24 mouse cellular contexts compared by ENCODE assay signal in genomic region chr17:29579579-29580126, GRCm38 (mm10). TPM values are rescaled to one million over a fixed set of nuclear protein-coding genes. Genes with fewer than 3 reads are reported as not detected.
DNase-seq lines count a peak whose midpoint lies in the region; ATAC-seq and TF ChIP-seq lines count a peak whose summit lies in the region.
"Had no signal": no experiment of that assay in that cellular context is flagged by ENCODE, and none has a peak within 500 bp of the region (broad histone marks: within the 10 kb centered on the region; RNA-seq: fewer than 3 reads in every experiment).

No protein-coding gene starts in this region.

- peaks cover 40% of the 10 kb centered on the region for H3K36me3 ChIP-seq in kidney, embryonic 16.5 days (ENCODE audit: insufficient read depth, low read length)
- H3K36me3 ChIP-seq in lung, embryonic 15.5 days = peaks cover 40% of the 10 kb centered on the region
- no peaks in the 10 kb centered on the region for H3K36me3 ChIP-seq in stomach, embryonic 16.5 days (ENCODE audit: control insufficient read depth, insufficient read depth, low read length)

- no peaks in the 10 kb centered on the region for H3K27me3 ChIP-seq in kidney, embryonic 16.5 days (ENCODE audit: insufficient read depth, low read length)
- H3K27me3 ChIP-seq in lung, embryonic 15.5 days = no peaks in the 10 kb centered on the region
- no peaks in the 10 kb centered on the region for H3K27me3 ChIP-seq in stomach, embryonic 16.5 days (ENCODE audit: control insufficient read depth, insufficient read depth, low read length)
- H3K27me3 ChIP-seq: embryonic facial prominence, embryonic 15.5 days; limb, embryonic 12.5 days; midbrain, embryonic 13.5 days; neural tube, embryonic 13.5 days; Patski had no signal

- H3K27ac ChIP-seq in kidney, embryonic 16.5 days (ENCODE audit: low read length) = no peak overlapping the region
- H3K27ac ChIP-seq in lung, embryonic 15.5 days = peak overlapping the region; percentile 76
- no peak overlapping the region; the same call in 1 of the 2 replicates for H3K27ac ChIP-seq in stomach, embryonic 16.5 days (ENCODE audit: low read length)
- H3K27ac ChIP-seq: embryonic facial prominence, embryonic 15.5 days; limb, embryonic 12.5 days; liver, embryonic 14.5 days; midbrain, embryonic 13.5 days; neural tube, embryonic 13.5 days had no signal

- intact Hi-C loops in heart, postnatal 25 days (cut with DNase I) = no loop called here

- no peak for ATAC-seq in kidney, embryonic 16.5 days (ENCODE audit: low FRiP score, low TSS enrichment)
- ATAC-seq in lung, embryonic 15.5 days (ENCODE audit: borderline replicate concordance, extremely low read depth, low FRiP score, low TSS enrichment) = no peak; the same call in 1 of the 2 replicates
- ATAC-seq in stomach, embryonic 16.5 days (ENCODE audit: insufficient read depth, low FRiP score) = peak; percentile 56; the same call in 1 of the 2 replicates
- ATAC-seq: CD4-positive, CD25-positive, alpha-beta regulatory T cell, adult 4 months; forebrain, postnatal 0 days; midbrain, embryonic 13.5 days; Patski had no signal

- 90% methylated on average over 4 of the region's 4 CpGs for WGBS in kidney, embryonic 16.5 days
- WGBS in lung, embryonic 15.5 days = 53% methylated on average over 4 of the region's 4 CpGs
- WGBS in lung, adult 2 months = 60% methylated on average over 4 of the region's 4 CpGs
- WGBS in stomach, embryonic 16.5 days = 69% methylated on average over 4 of the region's 4 CpGs

- no peak for TF ChIP-seq CTCF in lung, adult 2 months (IDR thresholded peaks at IDR 0.05; ENCODE audit: insufficient read depth, low read length)

- no peaks in the 10 kb centered on the region for H3K4me1 ChIP-seq in kidney, embryonic 16.5 days (ENCODE audit: insufficient read depth, low read length)
- H3K4me1 ChIP-seq in lung, embryonic 15.5 days = no peaks in the 10 kb centered on the region
- no peaks in the 10 kb centered on the region for H3K4me1 ChIP-seq in lung, adult 2 months (ENCODE audit: control insufficient read depth, insufficient read depth, low read length)
- H3K4me1 ChIP-seq in stomach, embryonic 16.5 days (ENCODE audit: control insufficient read depth, insufficient read depth, low read length) = no peaks in the 10 kb centered on the region
- H3K4me1 ChIP-seq: limb, embryonic 12.5 days; midbrain, embryonic 13.5 days; neural tube, embryonic 13.5 days had no signal

- no peaks in the 10 kb centered on the region for H3K9me3 ChIP-seq in kidney, embryonic 16.5 days (ENCODE audit: low read length)
- no peaks in the 10 kb centered on the region for H3K9me3 ChIP-seq in lung, embryonic 15.5 days
- H3K9me3 ChIP-seq in stomach, embryonic 16.5 days (replicated peaks; ENCODE audit: control insufficient read depth, low read length) = no peaks in the 10 kb centered on the region
- H3K9me3 ChIP-seq: embryonic facial prominence, embryonic 15.5 days; limb, embryonic 12.5 days; midbrain, embryonic 13.5 days; neural tube, embryonic 13.5 days had no signal

- no peak for TF ChIP-seq POLR2A in lung, adult 2 months (IDR thresholded peaks at IDR 0.05; ENCODE audit: borderline replicate concordance, extremely low read depth, low read depth, low read length)

- peak; percentile 61 for DNase-seq in kidney, adult 11 months
- no peak for DNase-seq in lung, adult 2 months
- peak; percentile 44 to 56 for DNase-seq in kidney, postnatal 25 days
- no peak for DNase-seq in heart, postnatal 25 days (ENCODE audit: low spot score)
- no peak for DNase-seq in adrenal gland, adult 18-20 months (ENCODE audit: low spot score in 2 of 2)
- DNase-seq: adrenal gland, postnatal 10 days; cerebellum, adult 9-11 months; forebrain, postnatal 0 days; gastrocnemius, postnatal 36 days; right cerebral cortex, adult 18-20 months; thymus, adult 18-20 months had no signal

- no peak overlapping the region for H3K4me3 ChIP-seq in kidney, embryonic 16.5 days (ENCODE audit: low read length)
- H3K4me3 ChIP-seq in lung, embryonic 15.5 days = no peak overlapping the region
- no peak overlapping the region for H3K4me3 ChIP-seq in lung, adult 2 months (replicated peaks; ENCODE audit: extremely low read depth, low read depth, low read length)
- no peak overlapping the region for H3K4me3 ChIP-seq in stomach, embryonic 16.5 days (replicated peaks; ENCODE audit: low read length)
- H3K4me3 ChIP-seq: embryonic facial prominence, embryonic 15.5 days; limb, embryonic 12.5 days; midbrain, embryonic 13.5 days; neural tube, embryonic 13.5 days had no signal

- no peak overlapping the region for H3K4me2 ChIP-seq in kidney, embryonic 16.5 days (replicated peaks; ENCODE audit: low read depth, low read length)
- H3K4me2 ChIP-seq in lung, embryonic 15.5 days = no peak overlapping the region
- no peak overlapping the region for H3K4me2 ChIP-seq in stomach, embryonic 16.5 days (ENCODE audit: low read depth, low read length)
- H3K4me2 ChIP-seq: embryonic facial prominence, embryonic 15.5 days; limb, embryonic 12.5 days; midbrain, embryonic 13.5 days; neural tube, embryonic 13.5 days had no signal

- H3K9ac ChIP-seq in kidney, embryonic 16.5 days (replicated peaks; ENCODE audit: low read length) = no peak overlapping the region
- no peak overlapping the region for H3K9ac ChIP-seq in lung, embryonic 15.5 days
- H3K9ac ChIP-seq in stomach, embryonic 16.5 days (ENCODE audit: low read length) = no peak overlapping the region
- H3K9ac ChIP-seq: embryonic facial prominence, embryonic 15.5 days; forebrain, postnatal 0 days; limb, embryonic 12.5 days; liver, embryonic 14.5 days; midbrain, embryonic 13.5 days; neural tube, embryonic 13.5 days had no signal

RNA-seq across cellular contexts. Expression of gene Tmem217, which starts 27.5 kb away (rescaled TPM):
- polyA plus RNA-seq in kidney, embryonic 16.5 days (2015; fragmentation: Nextera tagmentation; extraction: Ambion mirVana) = 0.79 and 0.89 TPM in 2 replicates
- 0.75 and 1.4 TPM in 2 replicates for polyA plus RNA-seq in lung, embryonic 15.5 days (2015; fragmentation: Nextera tagmentation; extraction: Ambion mirVana)
- polyA plus RNA-seq in lung, adult 2 months (2012; rRNA removed) = 0.28 TPM in 1 of 2 replicates, not detected in the other
- polyA plus RNA-seq in stomach, embryonic 16.5 days (2015; fragmentation: Nextera tagmentation; extraction: Ambion mirVana) = 0.61 and 0.65 TPM in 2 replicates
- not detected for total RNA-seq in heart, postnatal 25 days (2021)
- not detected for total RNA-seq in adrenal gland, adult 18-20 months (2021)
- total RNA-seq: adrenal gland, postnatal 10 days; forebrain, postnatal 0 days; gastrocnemius, postnatal 36 days; megakaryocyte progenitor cell, adult 5-6 weeks had no signal

RNA-seq across cellular contexts. Expression of gene Tbc1d22b, which starts 30.1 kb away (rescaled TPM):
- polyA plus RNA-seq in kidney, embryonic 16.5 days (2015; fragmentation: Nextera tagmentation; extraction: Ambion mirVana) = 16.7 and 19.1 TPM in 2 replicates
- 14.8 and 15.6 TPM in 2 replicates for polyA plus RNA-seq in lung, embryonic 15.5 days (2015; fragmentation: Nextera tagmentation; extraction: Ambion mirVana)
- 16.5 and 17.7 TPM in 2 replicates for polyA plus RNA-seq in lung, adult 2 months (2012; rRNA removed)
- 10.9 and 12.2 TPM in 2 replicates for polyA plus RNA-seq in stomach, embryonic 16.5 days (2015; fragmentation: Nextera tagmentation; extraction: Ambion mirVana)
- 10 to 100 TPM; 12.7 to 13.3 TPM for total RNA-seq in heart, postnatal 25 days (2021)
- 10 to 100 TPM; 25.4 to 30.2 TPM for total RNA-seq in adrenal gland, adult 18-20 months (2021)

RNA-seq across cellular contexts. Expression of gene Gm17657, which starts 30.2 kb away (rescaled TPM):
- not detected in 2 replicates for polyA plus RNA-seq in kidney, embryonic 16.5 days (2015; fragmentation: Nextera tagmentation; extraction: Ambion mirVana)
- not detected in 2 replicates for polyA plus RNA-seq in lung, embryonic 15.5 days (2015; fragmentation: Nextera tagmentation; extraction: Ambion mirVana)
- polyA plus RNA-seq in lung, adult 2 months (2012; rRNA removed) = not detected in 2 replicates
- not detected in 2 replicates for polyA plus RNA-seq in stomach, embryonic 16.5 days (2015; fragmentation: Nextera tagmentation; extraction: Ambion mirVana)
- not detected for total RNA-seq in heart, postnatal 25 days (2021)
- not detected for total RNA-seq in adrenal gland, adult 18-20 months (2021)
- total RNA-seq: adrenal gland, postnatal 10 days; forebrain, postnatal 0 days; gastrocnemius, postnatal 36 days; megakaryocyte progenitor cell, adult 5-6 weeks had no signal
- polyA plus RNA-seq: CD4-positive, CD25-positive, alpha-beta regulatory T cell, adult 4 months; embryonic facial prominence, embryonic 15.5 days; forebrain, postnatal 0 days; heart, postnatal 0 days; hindbrain, embryonic 11.5 days; limb, embryonic 12.5 days; liver, embryonic 14.5 days; midbrain, embryonic 13.5 days; neural tube, embryonic 13.5 days; Patski had no signal

RNA-seq across cellular contexts. Expression of gene Rnf8, which starts 34.9 kb away (rescaled TPM):
- 81.3 and 86.6 TPM in 2 replicates for polyA plus RNA-seq in kidney, embryonic 16.5 days (2015; fragmentation: Nextera tagmentation; extraction: Ambion mirVana)
- polyA plus RNA-seq in lung, embryonic 15.5 days (2015; fragmentation: Nextera tagmentation; extraction: Ambion mirVana) = 74.1 and 80.2 TPM in 2 replicates
- 22.5 and 31.1 TPM in 2 replicates for polyA plus RNA-seq in lung, adult 2 months (2012; rRNA removed)
- polyA plus RNA-seq in stomach, embryonic 16.5 days (2015; fragmentation: Nextera tagmentation; extraction: Ambion mirVana) = 55.5 and 63.7 TPM in 2 replicates
- 10 to 100 TPM; 20.0 to 21.2 TPM for total RNA-seq in heart, postnatal 25 days (2021)
- 10 to 100 TPM; 35.1 to 68.3 TPM for total RNA-seq in adrenal gland, adult 18-20 months (2021)

RNA-seq across cellular contexts. Expression of gene Gm28043, which starts 35.0 kb away (rescaled TPM):
- 2.5 TPM in 2 replicates for polyA plus RNA-seq in kidney, embryonic 16.5 days (2015; fragmentation: Nextera tagmentation; extraction: Ambion mirVana)
- 1.9 and 2.8 TPM in 2 replicates for polyA plus RNA-seq in lung, embryonic 15.5 days (2015; fragmentation: Nextera tagmentation; extraction: Ambion mirVana)
- 0.75 and 1.2 TPM in 2 replicates for polyA plus RNA-seq in lung, adult 2 months (2012; rRNA removed)
- 2.7 and 3.1 TPM in 2 replicates for polyA plus RNA-seq in stomach, embryonic 16.5 days (2015; fragmentation: Nextera tagmentation; extraction: Ambion mirVana)
- 1 to 10 TPM in 1 of 2 experiments, under 1 TPM in 1; 0.68 to 1.2 TPM for total RNA-seq in heart, postnatal 25 days (2021)
- total RNA-seq in adrenal gland, adult 18-20 months (2021) = 1 to 10 TPM; 2.3 to 3.0 TPM

Comparison
In these comparisons a context has a peak if more than half of its experiments do, and no peak if none do; other contexts are left out.
1. DNase-seq: peak in kidney, adult 11 months (single experiment) and kidney, postnatal 25 days (2 of 2); none in lung, adult 2 months (single experiment), heart, postnatal 25 days (single experiment) and adrenal gland, adult 18-20 months (0 of 2).